Mouse (Mus musculus): ENCODE results near the gene Tbx15. TPM values are rescaled to one million over a fixed set of nuclear protein-coding genes. Genes with fewer than 3 reads are reported as not detected.

The Tbx15 gene
- total and polyA plus RNA-seq, 3 experiments: 0.11 TPM; not detected in 2

DNA sequence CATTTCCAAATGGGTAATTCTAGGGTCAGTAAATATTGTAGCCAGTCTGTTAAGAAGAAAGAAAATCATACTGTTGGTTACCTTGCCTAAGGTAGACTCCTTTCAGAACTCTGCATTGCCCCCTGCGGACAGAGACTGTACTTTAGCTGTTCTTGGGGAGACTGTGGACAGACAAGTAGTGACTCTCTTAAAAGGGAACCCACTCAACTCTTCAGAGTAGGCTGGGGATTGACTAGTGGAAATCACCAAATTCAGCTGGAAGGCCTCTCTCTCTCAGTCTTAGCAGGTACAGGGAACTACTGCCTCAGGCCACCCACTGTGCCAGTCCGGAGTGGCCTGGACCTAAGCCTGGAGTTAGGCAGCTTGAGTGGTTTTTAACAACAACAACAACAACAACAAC lies 21.8 kb downstream of the Tbx15 start:
- Histone ChIP-seq H3K4me3 (ENCODE audit: low read depth, low read length) (no peak overlapping the region), H3K9me3 (replicated peaks) (peaks cover 21% of the 10 kb centered on the region), H3K4me1 (ENCODE audit: insufficient read depth, low read depth, low read length) (no peaks in the 10 kb centered on the region), H3K36me3 (replicated peaks) (no peaks in the 10 kb centered on the region), H3K27me3 (ENCODE audit: insufficient read depth, low read length) (no peaks in the 10 kb centered on the region)
- ATAC-seq (ENCODE audit: extremely low read depth, insufficient number of reproducible peaks, low FRiP score, poor library complexity, severe bottlenecking) (no peak), DNase-seq (ENCODE audit: low spot score) (no peak)
- TF ChIP-seq GATA1 (IDR thresholded peaks at IDR 0.05; ENCODE audit: borderline replicate concordance, low read length) (no peak), TAL1 (conservative IDR thresholded peaks at IDR 0.05; ENCODE audit: low read depth, low read length) (no peak), CTCF (IDR thresholded peaks at IDR 0.05; ENCODE audit: low read depth, low read length) (no peak)

DNA sequence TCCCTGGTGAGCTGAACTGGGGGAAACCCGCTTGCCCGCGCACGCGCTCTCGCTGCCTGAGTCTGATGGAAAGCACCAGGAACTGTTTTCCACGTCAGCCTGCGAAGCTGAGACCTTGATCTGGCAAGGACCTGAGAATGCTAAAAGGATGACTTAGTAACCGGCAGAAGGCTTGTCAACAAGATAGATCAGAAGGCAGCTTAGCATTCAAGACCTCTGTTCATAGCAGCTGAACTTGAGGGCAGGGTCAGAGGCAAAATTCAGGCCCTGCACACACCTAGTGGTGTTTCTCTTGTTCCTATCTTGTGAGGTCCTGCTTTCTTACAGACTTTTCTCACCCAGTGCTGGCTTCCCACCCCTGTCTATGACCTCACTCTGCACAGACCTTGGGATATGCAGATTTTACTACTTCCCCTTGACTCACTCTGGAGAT lies 23.3 kb downstream of the Tbx15 start:
- TF ChIP-seq TAL1 (conservative IDR thresholded peaks at IDR 0.05; ENCODE audit: low read depth, low read length) (no peak), GATA1 (IDR thresholded peaks at IDR 0.05; ENCODE audit: borderline replicate concordance, low read length) (no peak), CTCF (IDR thresholded peaks at IDR 0.05; ENCODE audit: low read depth, low read length) (no peak), GATA2 (IDR thresholded peaks at IDR 0.05; ENCODE audit: borderline replicate concordance, low read depth, low read length) (no peak), POLR2AphosphoS5 (IDR thresholded peaks at IDR 0.05; ENCODE audit: insufficient replicate concordance, low read depth, low read length) (no peak)
- Histone ChIP-seq H3K4me1 (ENCODE audit: insufficient read depth, low read depth, low read length) (no peaks in the 10 kb centered on the region), H3K36me3 (replicated peaks) (no peaks in the 10 kb centered on the region), H3K4me3 (ENCODE audit: low read depth, low read length) (no peak overlapping the region), H3K9me3 (replicated peaks) (peaks cover 15% of the 10 kb centered on the region), H3K27me3 (ENCODE audit: insufficient read depth, low read length) (no peaks in the 10 kb centered on the region)
- DNase-seq (ENCODE audit: low spot score) (no peak), ATAC-seq (ENCODE audit: extremely low read depth, insufficient number of reproducible peaks, low FRiP score, poor library complexity, severe bottlenecking) (no peak)

DNA sequence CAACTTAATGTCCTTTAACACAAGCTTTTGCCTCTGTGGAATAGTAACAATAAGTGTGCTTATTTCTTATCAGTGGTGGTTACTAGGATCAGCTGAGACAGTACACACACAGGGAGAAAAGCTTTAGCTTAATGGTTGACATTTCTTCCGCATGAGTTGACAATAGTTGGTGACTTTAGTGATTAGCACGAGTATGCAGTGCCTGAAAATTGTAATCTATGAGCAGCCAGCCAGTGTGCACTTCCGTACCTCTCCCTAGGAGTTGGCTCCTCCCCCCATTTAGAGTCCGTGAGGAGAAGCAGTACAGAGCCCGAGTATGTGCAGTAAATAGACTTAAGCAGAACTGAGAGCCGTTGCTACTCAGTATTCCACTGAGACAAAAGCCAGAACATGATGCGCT lies 24.5 kb downstream of the Tbx15 start:
- ATAC-seq (ENCODE audit: extremely low read depth, insufficient number of reproducible peaks, low FRiP score, poor library complexity, severe bottlenecking): no peak
- no peak overlapping the region for H3K4me3 ChIP-seq (ENCODE audit: low read depth, low read length)
- H3K27me3 ChIP-seq (ENCODE audit: insufficient read depth, low read length): no peaks in the 10 kb centered on the region
- no peak for DNase-seq (ENCODE audit: low spot score)
- H3K4me1 ChIP-seq (ENCODE audit: insufficient read depth, low read depth, low read length): no peaks in the 10 kb centered on the region
- H3K9me3 ChIP-seq (replicated peaks): peaks cover 15% of the 10 kb centered on the region
- no peaks in the 10 kb centered on the region for H3K36me3 ChIP-seq (replicated peaks)
- TF ChIP-seq GATA2 (IDR thresholded peaks at IDR 0.05; ENCODE audit: borderline replicate concordance, low read depth, low read length) (no peak), CTCF (IDR thresholded peaks at IDR 0.05; ENCODE audit: low read depth, low read length) (no peak), GATA1 (IDR thresholded peaks at IDR 0.05; ENCODE audit: borderline replicate concordance, low read length) (no peak), POLR2AphosphoS5 (IDR thresholded peaks at IDR 0.05; ENCODE audit: insufficient replicate concordance, low read depth, low read length) (no peak), TAL1 (conservative IDR thresholded peaks at IDR 0.05; ENCODE audit: low read depth, low read length) (no peak)

DNA sequence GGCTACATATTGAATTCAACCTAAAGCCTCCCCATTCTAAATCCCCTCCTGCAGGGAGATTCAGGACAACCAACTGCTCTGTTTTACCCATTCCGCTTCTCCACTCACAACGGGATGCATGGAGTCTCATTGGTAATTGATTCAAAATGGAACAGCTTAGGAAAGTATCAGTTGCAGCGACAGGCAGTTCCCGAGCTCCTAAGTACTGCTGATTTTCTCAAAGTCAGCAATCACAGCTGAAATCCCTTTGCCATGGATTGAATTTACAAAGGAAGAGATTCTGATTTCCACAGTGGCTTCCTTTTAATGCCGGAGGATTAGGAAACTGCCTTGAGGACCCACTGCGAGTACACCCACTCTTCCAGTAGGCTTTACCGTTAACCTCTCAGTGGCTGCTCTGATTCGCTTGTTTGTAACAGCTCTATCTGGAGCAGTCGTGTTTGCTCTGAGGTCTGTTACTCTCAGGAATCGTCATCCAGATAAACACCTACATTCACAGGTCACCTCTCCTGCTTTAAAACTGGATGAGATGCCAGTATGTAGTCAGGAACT lies 26.6 kb downstream of the Tbx15 start:
- Histone ChIP-seq H3K9me3 (replicated peaks) (peaks cover 11% of the 10 kb centered on the region), H3K4me3 (ENCODE audit: low read depth, low read length) (no peak overlapping the region), H3K4me1 (ENCODE audit: insufficient read depth, low read depth, low read length) (no peaks in the 10 kb centered on the region), H3K27me3 (ENCODE audit: insufficient read depth, low read length) (no peaks in the 10 kb centered on the region), H3K36me3 (replicated peaks) (no peaks in the 10 kb centered on the region)
- DNase-seq (ENCODE audit: low spot score) (no peak), ATAC-seq (ENCODE audit: extremely low read depth, insufficient number of reproducible peaks, low FRiP score, poor library complexity, severe bottlenecking) (no peak)
- TF ChIP-seq GATA1 (IDR thresholded peaks at IDR 0.05; ENCODE audit: borderline replicate concordance, low read length): no peak
- TF ChIP-seq CTCF (IDR thresholded peaks at IDR 0.05; ENCODE audit: low read depth, low read length): no peak
- no peak for TF ChIP-seq GATA2 (IDR thresholded peaks at IDR 0.05; ENCODE audit: borderline replicate concordance, low read depth, low read length)
- TF ChIP-seq POLR2AphosphoS5 (IDR thresholded peaks at IDR 0.05; ENCODE audit: insufficient replicate concordance, low read depth, low read length): no peak
- TF ChIP-seq TAL1 (conservative IDR thresholded peaks at IDR 0.05; ENCODE audit: low read depth, low read length): no peak

DNA sequence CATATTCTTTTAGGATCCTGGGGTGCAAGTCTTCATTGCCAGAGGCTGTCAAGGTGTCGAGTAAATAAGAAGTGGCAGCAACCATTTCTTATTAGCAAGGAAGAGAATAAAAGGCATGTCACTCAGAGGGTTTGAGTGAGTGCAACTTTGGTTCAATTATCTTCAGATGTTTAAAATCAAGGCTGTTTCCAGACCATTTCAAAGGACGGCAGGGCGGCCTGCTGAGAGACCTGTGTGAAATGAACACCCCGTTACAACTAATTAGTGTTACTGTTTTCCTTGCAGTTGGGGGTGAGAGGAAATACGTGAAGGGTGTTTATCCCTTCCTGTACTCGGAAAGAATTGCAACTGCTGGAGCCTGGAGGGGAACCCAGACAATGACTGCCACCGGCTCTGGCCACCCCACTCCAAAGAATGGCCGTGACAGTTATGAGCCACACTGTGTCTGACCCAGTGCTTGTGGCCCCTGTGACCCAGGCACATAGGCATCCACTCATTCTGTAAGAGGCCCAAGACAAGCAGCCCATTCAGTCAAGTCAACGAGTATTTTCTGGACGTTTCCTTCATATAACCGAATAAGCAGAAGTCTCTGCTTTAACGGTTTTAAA lies 37.9 kb downstream of the Tbx15 start:
- Histone ChIP-seq H3K4me3 (ENCODE audit: low read depth, low read length) (no peak overlapping the region), H3K36me3 (replicated peaks) (no peaks in the 10 kb centered on the region), H3K4me1 (ENCODE audit: insufficient read depth, low read depth, low read length) (no peaks in the 10 kb centered on the region), H3K27me3 (ENCODE audit: insufficient read depth, low read length) (no peaks in the 10 kb centered on the region), H3K9me3 (replicated peaks) (peaks cover 27% of the 10 kb centered on the region)
- TF ChIP-seq GATA1 (IDR thresholded peaks at IDR 0.05; ENCODE audit: borderline replicate concordance, low read length) (no peak), POLR2AphosphoS5 (IDR thresholded peaks at IDR 0.05; ENCODE audit: insufficient replicate concordance, low read depth, low read length) (no peak), TAL1 (conservative IDR thresholded peaks at IDR 0.05; ENCODE audit: low read depth, low read length) (no peak), GATA2 (IDR thresholded peaks at IDR 0.05; ENCODE audit: borderline replicate concordance, low read depth, low read length) (no peak), CTCF (IDR thresholded peaks at IDR 0.05; ENCODE audit: low read depth, low read length) (no peak)
- DNase-seq (ENCODE audit: low spot score) (no peak), ATAC-seq (ENCODE audit: extremely low read depth, insufficient number of reproducible peaks, low FRiP score, poor library complexity, severe bottlenecking) (no peak)

DNA sequence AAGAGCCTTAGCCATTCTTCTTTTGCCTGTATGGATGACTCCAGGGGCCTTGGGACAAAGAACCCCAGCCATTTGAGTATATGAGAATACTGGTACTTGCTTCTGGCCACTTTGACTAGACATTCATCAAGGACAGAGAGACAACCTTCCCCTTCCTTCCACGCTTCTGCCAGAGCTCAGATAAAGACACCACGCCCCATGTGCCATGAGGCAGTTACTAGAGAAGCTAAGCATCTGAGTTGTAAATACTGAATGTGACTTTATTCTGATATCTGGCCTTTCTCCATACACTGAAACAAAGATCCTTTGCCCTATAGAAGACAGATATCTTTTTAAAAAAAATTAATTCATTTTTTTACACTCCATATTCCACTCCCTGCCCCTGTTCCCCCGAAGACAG lies 39.5 kb downstream of the Tbx15 start:
- ATAC-seq (ENCODE audit: extremely low read depth, insufficient number of reproducible peaks, low FRiP score, poor library complexity, severe bottlenecking) (no peak), DNase-seq (ENCODE audit: low spot score) (no peak)
- Histone ChIP-seq H3K27me3 (ENCODE audit: insufficient read depth, low read length) (no peaks in the 10 kb centered on the region), H3K36me3 (replicated peaks) (no peaks in the 10 kb centered on the region), H3K9me3 (replicated peaks) (peaks cover 29% of the 10 kb centered on the region), H3K4me3 (ENCODE audit: low read depth, low read length) (no peak overlapping the region), H3K4me1 (ENCODE audit: insufficient read depth, low read depth, low read length) (no peaks in the 10 kb centered on the region)
- TF ChIP-seq POLR2AphosphoS5 (IDR thresholded peaks at IDR 0.05; ENCODE audit: insufficient replicate concordance, low read depth, low read length): no peak
- no peak for TF ChIP-seq GATA1 (IDR thresholded peaks at IDR 0.05; ENCODE audit: borderline replicate concordance, low read length)
- TF ChIP-seq GATA2 (IDR thresholded peaks at IDR 0.05; ENCODE audit: borderline replicate concordance, low read depth, low read length): no peak
- TF ChIP-seq TAL1 (conservative IDR thresholded peaks at IDR 0.05; ENCODE audit: low read depth, low read length): no peak
- no peak for TF ChIP-seq CTCF (IDR thresholded peaks at IDR 0.05; ENCODE audit: low read depth, low read length)

Measured in G1E (cell line).